Mouse (Mus musculus) testis, postnatal 10 days (tissue): ENCODE data around the gene Ctrc.

Experiments used
- DNase-seq: peaks from one replicate; pipeline ENCODE4 v3.0.0; 2021; ENCODE audit warnings: low spot score

Ctrc gene

DNA sequence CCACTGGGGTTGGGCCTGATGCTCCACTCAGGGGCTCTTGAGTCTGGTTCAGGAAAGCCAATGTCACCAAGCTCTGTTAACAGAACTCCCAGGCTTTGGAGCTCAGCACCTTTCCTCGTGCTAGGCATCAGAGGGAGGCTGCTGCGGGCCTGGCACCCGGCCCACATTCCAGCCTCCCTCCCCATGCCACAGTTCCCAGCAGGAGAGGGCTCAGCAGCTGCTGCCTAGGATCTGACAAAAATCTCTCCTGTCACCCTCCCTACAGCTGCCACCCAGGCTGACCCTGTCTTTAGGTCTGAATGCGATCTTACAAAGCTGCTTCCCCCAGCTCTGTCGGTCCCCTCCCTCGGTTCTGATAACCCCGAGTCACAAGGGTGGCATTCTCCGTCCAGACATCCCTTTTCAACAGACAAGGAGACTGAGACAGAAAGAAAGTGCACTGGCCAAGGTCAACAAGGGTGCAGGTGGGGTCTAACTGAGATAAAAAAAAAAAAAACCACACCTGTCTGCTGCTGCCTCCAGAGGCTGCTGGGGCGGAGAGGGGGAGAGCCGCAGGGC, 20.9 kb upstream of the Ctrc start:
- DNase-seq = peak; percentile 82

DNA sequence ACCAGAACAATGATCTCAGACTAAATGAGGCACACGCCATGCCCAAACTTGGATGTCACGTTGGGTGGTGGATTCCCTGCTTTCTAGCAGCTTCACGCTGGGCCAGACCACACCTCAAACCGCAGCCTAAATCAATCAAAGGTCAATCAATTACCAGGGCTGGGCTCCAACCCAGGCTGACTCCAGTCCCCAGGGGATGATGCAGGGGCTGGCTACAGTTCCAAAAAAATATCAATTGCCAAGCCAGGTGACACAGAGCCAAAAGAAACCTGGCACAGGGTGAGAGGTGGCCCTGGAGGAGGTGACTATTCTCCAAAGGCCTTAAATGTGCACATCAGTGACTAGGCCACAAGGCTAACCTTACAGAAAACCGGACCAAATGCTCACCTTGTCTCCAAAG, 19.4 kb upstream of the Ctrc start:
- peak; percentile 40 for DNase-seq

DNA sequence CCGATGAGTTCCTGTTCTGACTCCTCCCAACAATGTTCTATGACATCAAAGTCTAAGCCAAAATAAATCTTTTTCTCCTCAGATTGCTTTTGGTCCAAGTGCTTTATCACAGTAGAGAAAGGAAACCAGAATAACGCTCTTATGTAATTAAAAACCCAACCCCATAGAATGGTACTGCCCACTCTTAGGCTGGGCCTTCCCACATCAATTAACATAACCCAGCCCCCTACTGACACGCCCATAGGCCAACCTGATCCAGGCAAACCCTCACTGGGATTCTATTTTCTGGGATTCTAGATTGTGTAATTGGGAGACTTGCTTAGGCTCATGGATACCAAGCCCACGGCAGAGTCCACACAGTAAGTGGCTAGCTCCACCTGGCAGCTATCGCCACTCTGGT, 18.8 kb upstream of the Ctrc start:
- DNase-seq = peak; percentile 32

DNA sequence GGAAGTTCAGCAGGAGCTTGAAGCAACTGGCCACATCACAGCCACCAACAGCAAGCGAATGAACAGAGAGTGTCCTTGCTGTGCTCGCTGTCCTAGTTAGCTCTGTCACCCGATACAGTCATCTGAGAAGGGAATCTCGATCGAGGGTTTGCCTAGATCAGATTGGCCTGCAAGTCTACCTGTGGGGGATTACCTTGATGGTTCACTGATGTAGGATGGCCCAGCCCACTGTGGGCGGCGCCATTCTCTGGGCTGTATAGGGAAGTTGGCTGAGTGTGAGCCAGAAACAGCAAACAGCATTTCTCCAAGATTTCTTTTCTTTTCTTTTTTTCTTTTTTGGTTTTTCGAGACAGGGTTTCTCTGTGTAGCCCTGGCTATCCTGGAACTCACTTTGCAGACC, 18.3 kb upstream of the Ctrc start:
- peak; percentile 45 for DNase-seq

DNA sequence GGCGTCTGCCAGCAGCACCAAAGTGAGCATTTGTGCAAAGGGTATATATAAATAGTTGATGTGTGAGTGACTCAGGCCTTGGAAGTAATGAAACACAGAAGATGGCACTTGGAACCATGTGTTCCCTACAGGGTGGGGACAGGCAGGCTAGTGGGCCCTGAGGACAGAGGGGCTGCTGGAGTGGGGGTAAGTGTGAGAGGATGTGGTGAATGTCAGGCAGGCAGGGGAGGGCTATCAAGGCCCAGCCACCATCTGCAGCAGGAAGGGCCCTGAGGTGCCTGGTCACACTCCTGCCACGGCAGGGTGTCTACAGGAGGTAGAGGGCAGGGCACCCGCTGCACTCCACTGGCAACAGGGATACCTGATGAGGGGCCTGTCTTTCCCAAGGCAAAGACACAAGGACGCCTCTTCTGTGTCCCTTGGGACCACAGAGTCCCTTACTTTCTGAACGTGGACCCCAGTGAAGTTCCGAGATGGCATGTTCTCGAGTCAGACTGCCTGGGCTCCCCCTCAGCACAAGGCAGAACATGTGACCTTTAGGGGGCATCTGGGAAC, 17.6 kb upstream of the Ctrc start:
- peak; percentile 44 for DNase-seq

DNA sequence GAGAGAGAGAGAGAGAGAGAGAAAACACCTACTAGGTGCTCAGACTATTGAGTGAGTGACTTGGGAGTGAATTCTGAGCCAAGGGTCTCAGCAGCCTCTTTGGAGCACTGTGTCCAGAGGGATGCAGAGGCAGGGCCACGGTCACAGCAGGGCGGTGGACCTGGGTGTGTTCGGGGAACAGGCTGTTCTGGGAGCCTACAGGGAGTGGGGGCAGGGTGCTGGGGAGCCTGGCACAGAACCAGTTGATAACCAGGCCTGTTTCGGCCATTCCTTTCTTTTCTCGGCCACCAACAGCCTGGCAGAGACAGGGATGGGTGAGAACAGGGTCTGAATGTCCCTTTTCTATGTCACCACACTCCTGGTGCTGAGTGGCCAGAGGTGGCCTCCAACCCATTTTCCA, 16.7 kb upstream of the Ctrc start:
- peak; percentile 77 for DNase-seq

DNA sequence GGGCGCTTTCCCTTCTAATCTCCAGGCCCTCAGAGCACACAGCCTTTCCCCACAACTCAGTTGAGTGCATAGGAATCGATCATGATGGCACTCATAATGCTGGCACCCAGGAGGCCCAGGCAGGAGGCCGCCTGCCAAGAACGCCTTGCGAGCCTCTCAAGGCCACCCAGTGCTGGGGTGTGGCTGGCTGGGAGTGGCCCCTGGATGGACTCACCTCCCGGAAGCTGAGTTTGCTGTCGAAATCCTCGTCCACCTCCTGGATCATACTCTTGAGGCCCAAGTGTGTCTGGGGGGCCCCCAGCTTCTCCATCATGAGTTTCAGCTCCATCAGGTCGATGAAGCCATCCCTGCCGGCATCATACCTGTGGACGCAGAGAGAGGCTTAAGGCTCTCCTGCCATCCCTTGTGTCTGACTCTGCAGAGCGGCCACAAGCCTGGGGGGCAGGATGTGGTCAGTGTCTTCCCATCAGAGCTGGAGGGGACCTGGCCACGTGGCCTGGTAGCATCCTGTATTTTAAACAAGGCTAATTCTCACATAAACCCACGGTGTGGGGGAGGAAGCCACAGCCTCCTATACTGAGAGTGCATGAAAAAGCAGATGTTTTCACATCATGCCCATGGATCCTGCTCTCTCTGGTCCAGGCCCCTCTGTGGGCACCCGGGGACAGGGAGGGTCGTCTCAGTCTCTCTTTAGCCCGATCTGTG, 15.6 kb upstream of the Ctrc start:
- DNase-seq = peak; percentile 67

DNA sequence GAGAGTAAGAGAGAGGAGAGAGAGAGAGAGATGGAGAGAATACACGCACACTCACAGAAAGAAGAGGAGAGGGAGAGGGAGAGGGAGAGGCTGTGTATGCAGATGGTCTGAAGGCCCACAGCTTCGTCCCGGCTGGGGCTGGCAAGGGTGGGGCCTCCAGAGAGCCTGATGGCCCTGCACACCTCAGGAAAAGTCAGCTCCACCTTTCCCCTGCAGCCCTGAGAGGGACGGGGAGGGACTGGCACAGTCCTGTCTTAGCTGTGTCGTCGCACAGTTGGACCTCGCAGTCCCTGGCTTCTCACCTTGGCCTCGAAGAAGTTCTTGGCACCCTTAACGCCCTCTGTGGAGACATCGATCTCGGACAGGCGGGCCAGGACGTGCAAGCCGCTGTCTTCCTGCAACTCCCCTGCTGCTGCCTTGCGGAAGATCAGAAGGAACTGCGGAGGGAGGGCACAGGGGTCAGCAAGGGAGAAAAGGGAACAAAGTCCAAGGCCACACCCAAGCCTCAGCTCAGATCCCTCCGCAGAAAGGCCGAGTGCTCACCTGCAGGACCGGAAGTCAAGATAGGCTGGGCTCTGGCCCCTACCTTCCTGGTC, 14.2 kb upstream of the Ctrc start:
- DNase-seq = no peak

DNA sequence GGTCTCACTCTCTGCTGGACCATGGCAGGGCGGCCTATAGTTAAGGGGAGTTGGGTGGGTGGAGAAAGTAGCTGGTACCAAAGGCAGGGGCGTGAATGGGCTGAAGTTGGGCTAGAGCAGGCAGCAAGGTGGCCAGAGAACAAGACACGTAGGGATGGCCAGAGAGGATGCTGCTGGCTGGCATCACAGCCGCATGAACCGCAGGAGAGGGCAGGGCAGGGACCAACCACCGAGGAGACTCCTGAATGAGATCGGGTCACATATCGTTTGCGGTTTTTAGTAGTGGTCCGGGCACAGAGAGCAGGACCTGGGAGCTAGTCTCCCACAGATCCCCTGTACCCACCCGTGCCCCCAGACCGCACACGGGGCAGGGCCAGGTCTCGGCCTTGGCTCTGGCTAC, 13.2 kb upstream of the Ctrc start:
- DNase-seq = no peak

DNA sequence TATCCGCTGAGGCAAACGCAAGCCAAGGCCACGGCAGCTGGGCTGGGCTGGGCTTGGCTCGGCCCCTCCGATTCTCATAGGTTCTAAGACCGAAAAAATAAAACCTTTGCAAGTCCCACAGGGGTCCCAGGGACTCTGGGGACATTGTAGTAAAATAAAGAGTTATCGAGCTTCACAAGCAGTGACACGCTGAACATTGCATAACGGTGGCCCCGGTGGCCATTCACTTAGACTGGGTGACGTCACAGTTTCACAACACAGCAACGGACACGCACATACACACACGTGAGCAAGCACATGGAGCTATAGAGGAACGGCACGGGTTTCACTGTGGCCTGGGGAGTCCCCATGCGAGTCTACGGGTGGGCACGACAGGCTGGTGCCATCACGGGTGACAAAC, 12.3 kb upstream of the Ctrc start:
- no peak for DNase-seq

DNA sequence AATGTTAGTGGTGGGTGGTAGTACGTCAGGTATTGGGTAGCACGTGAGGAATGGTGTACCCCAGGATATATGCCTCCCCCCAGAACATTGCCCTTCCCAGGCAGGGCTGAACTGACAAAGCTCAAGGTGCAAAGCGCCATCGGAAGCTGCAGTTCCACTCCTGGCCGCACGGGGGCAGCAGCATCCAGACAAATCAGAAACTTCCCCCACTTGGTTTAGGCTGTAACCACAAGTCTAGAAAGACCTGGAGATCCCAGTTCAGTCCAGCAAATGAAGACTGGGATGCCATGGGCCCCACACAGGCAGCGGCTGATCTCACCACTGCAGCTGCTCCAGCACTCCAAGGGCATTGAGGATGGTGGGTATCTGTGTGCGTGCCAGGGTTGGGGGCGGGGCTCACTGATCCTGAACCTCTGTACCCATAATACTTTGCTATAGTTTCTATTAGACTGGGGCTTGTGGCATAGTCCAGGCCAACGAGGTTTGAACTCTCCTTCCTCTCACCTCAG, 11.3 kb upstream of the Ctrc start:
- DNase-seq = peak; percentile 93

DNA sequence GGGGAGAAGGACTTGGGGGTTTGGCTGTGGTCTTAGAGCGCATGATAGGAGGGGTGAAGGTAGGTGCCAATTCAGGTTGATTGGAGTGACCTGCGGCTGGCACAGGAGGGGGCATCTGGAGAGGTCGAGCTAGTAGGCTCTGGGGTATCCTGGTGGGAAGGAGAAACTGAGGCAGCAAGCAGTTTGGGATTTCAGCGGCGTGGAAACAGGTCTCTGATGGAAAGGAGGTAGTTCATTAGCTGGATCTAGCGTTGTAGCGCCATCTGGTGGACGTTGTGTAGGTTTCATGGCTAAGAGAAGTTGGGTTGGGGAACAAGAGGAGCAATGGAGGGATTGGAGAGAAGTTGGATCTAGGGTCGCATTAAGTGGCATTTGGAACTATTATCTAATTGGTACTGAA, 7.3 kb upstream of the Ctrc start:
- DNase-seq = peak; percentile 82

DNA sequence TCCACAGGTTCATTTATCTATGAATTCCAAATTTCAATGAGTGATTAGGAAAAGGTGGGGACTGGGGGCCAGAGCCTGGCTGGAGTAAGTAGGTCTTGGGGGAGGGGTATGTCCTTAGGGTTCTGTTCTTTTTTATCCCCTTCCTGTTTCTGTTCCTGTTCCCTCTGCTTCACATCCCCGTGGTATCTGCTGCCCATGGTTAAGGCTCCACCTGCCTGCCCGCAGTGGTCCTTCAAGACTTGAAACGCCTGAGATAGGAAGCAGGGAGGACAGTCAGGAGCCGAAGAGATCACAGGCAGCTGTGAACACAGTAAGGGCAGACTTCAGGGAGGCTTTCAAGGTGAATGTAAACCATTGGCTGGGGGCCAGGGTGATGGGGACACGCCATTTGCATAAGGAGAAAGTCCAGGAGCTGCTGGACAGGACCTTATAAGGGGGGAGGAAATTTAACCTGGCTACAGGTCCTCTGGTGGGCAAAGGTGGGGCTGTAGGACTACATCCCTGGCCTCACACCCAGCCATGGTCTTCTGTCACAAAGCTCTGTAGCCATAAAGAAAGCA, 11.5 kb downstream of the Ctrc start:
- no peak for DNase-seq

DNA sequence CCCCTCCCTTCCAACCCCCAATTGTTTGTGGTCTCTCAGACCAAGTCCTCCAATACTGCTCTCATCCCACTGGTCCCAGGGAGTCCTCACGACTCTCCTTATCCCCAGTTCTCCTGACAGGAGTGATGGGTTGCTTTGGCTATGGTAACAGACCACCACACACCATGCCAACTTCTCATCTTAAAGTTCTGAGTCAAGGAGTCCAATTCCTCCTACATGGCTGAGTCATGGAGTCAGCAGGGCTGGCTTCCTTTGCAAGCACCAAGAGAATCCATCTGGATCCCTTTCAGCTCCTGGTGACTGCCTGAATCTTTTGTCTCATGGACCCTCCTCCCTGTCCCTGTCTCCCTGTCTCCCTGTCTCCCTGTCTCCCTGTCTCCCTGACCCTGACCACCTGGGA, 12.2 kb downstream of the Ctrc start:
- DNase-seq = no peak

DNA sequence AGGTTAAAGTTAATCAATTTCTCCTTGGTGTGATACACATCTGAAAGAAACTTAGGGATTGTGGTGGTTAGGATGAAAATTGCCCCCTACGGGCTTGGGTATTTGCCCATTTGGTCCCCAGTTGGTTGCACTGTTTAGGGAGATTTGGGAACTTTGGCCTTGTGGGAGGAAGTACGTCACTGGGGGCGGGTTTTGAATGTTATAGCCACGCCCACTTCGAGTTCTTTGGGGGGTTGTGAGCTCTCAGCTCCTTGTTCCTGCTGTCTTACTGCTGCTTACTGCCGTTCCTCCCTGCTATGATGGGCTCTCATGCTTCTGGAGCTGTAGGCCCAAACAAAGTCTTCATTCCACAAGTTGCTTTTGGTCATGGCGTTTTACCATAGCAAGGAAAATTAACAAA, 14.8 kb downstream of the Ctrc start:
- no peak for DNase-seq

DNA sequence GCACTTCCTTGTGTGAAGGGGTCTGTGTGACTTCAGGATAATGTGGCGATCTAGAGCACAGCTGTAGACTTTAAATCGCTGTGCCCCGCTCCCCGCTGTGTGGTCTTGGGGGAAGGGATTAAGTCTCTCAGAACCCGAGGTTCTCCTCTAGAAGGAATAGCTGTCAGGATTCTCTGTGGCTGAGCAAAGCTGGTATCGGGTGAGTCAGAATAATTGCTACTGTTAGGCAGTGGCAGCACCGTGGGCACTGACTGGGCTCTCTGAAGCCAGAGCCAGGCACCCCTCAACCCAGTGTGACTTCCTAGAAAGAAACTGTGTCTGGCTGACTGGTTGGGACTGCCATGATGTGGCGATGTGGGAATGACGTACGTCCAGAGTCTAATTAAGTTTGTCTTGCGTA, 15.8 kb downstream of the Ctrc start:
- no peak for DNase-seq

DNA sequence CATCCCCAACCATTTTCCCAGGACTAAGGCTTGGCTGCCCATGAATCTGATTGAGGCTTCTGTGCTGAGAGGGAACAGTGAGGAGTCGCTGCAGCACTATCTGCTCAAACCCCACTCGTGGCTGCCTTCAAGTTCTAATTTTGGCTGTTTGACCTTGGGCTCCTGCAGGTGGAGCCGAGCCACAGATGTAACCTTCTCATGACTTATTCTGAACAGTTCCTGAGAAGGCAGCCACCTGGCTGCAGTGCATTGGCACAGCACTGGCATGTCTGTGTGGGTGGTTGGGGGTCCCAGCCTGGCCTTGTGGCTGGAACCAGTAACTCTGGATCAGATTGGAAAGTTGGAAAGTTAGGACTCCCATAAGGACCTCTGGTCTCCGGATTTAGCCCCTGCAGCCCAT, 18.0 kb downstream of the Ctrc start:
- DNase-seq = no peak

DNA sequence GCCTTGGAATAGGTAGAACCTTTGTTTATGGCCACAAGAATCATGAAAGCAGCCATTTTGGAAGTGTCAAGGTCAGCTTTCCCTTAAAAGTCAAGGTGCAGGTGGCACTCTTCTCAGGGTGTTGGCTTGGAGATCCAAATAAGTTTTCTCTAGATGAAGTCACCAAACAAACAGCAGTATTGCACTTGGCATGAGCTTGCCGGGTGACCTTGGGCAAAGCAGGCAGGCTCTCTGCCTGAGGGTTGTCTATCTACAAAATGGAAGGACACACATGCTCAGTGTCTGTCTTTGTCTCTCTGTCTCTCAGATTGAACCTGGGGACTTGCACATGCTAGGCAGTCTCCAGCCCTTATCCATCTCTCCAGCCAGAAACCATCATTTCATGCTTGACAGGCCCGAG, 18.8 kb downstream of the Ctrc start:
- no peak for DNase-seq

DNA sequence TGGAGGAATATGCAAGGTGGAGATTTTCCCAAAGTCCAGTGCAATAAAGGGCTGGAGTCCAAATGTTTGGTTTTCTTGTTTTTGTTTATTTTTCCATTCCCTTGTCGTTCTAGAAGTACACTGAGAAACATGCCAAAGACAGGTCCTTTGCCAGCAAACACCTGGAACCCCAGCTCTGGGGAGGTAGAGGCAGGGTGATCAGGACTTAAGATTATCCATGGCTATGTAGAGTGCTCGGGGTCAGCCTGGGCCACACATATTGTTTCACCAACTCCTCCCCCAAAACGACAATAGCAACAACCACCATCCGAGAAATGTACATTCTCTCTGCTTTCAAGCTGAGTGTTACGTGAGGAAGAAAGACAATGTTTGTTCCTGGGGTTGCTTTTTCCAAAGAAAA, 20.1 kb downstream of the Ctrc start, which contains the start of gene Cela2a:
Cela2a (minus strand) TSS at position 101 of the 400 bp plus-strand sequence.
- DNase-seq = no peak

DNA sequence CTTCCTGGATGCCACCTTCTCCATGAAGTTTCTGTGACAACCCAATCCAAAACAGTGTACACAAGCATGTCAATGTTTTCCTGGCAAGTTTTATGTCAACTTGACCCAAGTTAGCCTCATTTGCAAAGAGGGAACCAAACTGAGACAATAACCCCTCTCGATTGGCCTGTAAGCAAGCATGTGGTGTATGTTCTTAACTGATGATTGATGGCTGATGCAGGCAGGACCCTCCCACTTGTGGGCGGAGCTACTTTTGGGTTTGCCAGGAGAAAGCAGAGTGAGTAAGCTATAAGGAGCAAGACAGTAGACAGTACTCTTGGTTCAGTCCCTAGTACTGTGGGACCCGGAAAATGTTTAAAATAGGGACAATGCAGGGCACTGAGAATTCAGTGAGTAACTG, 23.2 kb downstream of the Ctrc start:
- DNase-seq = peak; percentile 59

DNA sequence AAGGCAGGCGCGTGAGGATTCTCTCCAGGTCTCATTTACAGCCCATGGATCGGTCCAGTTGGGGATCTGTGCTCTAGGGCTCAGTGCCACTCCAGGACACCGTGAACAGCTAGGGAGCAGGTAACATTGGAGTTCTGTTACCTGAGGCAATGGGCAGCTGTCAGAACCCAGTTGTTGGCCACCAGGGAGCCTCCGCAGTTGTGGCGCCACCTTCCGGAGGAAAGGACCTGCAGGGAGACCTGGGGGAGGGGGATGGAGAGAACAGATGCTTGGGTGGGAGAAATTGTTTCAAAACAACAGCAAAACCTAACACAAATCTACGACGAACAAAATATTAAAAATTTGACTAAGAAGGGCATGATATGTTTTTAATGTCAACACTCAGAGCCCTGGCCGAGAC, 24.1 kb downstream of the Ctrc start:
- DNase-seq = peak; percentile 77

DNA sequence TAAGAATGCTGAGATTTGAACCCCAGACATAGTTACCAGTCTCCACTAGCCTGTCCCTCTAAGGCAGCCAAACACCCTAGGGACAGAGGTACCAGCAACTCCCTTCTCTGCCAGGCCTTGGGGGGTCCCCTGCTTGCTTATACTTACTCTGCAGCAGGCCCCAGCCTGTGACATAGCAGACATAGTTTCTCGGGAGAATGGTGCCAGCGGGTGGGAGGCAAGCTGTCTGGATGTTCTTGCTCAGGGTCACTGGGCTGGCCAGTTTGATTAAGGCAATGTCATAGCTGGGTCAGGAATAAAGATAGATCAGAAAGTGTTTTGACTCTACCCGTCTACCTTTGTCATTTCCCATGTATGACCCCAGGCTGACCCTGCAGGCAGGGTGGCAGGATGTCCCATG, 25.0 kb downstream of the Ctrc start:
- DNase-seq = peak; percentile 57

DNA sequence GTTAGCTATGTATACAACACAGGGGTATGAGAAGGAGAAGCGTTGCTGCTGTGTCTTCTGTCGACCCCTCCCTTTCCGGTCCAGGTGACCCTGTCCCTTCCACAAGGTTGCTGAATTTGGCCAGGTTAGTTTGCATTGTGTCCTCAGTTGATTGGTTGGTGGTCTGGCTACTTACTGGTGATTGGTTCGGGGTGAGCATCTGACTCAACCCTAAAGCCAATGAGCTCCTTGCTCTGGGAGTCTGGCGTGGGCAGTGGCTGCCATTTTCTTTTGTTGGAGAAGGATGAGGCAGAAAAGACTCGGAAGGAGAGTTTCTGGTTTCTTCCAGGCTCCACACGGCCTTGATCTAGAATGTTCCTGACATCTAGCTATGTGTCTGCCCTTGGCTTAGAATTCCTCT, 26.8 kb downstream of the Ctrc start:
- no peak for DNase-seq
